Mouse (Mus musculus) midbrain, embryonic 13.5 days (tissue): Measurements from ENCODE around the gene Hist1h2ab. TPM values are rescaled to one million over a fixed set of nuclear protein-coding genes. Genes with fewer than 3 reads are reported as not detected.
"Not testable (repeated sequence)": the region's sequence is repeated elsewhere in the genome, so short reads cannot be mapped to it uniquely, and the experiment has no call there.

Experiments used
- ATAC-seq: fragments of 200-750 bp; cut with Nextera tagmentation; 2 replicates; pipeline ENCODE4 v1.8.0; 2017; ENCODE audit warnings: mild to moderate bottlenecking, moderate TSS enrichment, moderate library complexity
- H3K27ac ChIP-seq: fragments of 300-500 bp; sonication (generic); 2 replicates; pipeline ENCODE4 v1.5.1; 2015; ENCODE audit warnings: inconsistent platforms, mild to moderate bottlenecking, moderate library complexity
- H3K27me3 ChIP-seq: fragments of 300-500 bp; sonication (generic); 2 replicates; pipeline ENCODE4 v1.6.1; 2015; ENCODE audit warnings: mild to moderate bottlenecking, inconsistent platforms
- H3K36me3 ChIP-seq: fragments of 300-500 bp; sonication (generic); 2 replicates; pipeline ENCODE4 v1.6.1; 2015; ENCODE audit warnings: mild to moderate bottlenecking, inconsistent platforms
- H3K4me1 ChIP-seq: fragments of 300-500 bp; sonication (generic); replicated peaks from 2 replicates; pipeline ENCODE4 v1.6.1; 2015; ENCODE audit warnings: inconsistent platforms
- H3K4me2 ChIP-seq: fragments of 300-500 bp; sonication (generic); replicated peaks from 2 replicates; pipeline ENCODE4 v1.6.1; 2015; ENCODE audit warnings: moderate library complexity, mild to moderate bottlenecking, inconsistent platforms
- H3K4me3 ChIP-seq: fragments of 300-500 bp; sonication (generic); replicated peaks from 2 replicates; pipeline ENCODE4 v1.5.1; 2015; ENCODE audit warnings: mild to moderate bottlenecking, inconsistent platforms
- H3K9ac ChIP-seq: fragments of 300-500 bp; sonication (generic); replicated peaks from 2 replicates; pipeline ENCODE4 v1.6.1; 2015; ENCODE audit warnings: mild to moderate bottlenecking, inconsistent platforms
- H3K9me3 ChIP-seq: fragments of 300-500 bp; sonication (generic); 2 replicates; pipeline ENCODE4 v1.6.1; 2016; ENCODE audit warnings: mild to moderate bottlenecking, inconsistent platforms
- WGBS: fragments of 180-500 bp; shearing (Covaris S2); methylation state at CpG from one replicate; pipeline ENCODE4 v1.1.7; 2015; 5-methylcytosine and 5-hydroxymethylcytosine counted together
- polyA plus RNA-seq: library from polyadenylated mRNA; unstranded; fragments of >200 nt; fragmentation: Nextera tagmentation; extraction: Ambion mirVana; gene quantifications from 2 replicates; pipeline ENCODE4 v1.2.1, GENCODE M21; 2015

Hist1h2ab gene
- 28.4 and 31.0 TPM in 2 replicates for polyA plus RNA-seq

DNA sequence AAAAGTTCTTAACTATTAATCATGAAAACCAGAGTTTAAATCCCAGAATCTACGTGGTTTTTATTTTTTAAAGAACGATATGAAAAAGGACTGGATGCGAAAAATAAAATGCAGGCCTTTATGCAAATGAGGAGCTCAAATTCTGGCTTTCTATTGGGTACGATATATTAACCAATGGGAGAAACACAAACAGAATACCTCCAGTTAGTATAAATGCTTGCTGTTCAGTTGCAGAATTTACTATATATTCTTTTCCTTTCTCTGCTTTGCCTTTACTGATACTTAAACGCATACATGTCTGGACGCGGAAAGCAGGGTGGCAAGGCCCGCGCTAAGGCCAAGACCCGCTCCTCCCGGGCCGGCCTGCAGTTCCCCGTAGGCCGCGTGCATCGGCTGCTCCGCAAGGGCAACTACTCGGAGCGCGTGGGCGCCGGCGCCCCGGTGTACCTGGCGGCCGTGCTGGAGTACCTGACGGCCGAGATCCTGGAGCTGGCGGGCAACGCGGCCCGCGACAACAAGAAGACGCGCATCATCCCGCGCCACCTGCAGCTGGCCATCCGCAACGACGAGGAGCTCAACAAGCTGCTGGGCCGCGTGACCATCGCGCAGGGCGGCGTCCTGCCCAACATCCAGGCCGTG, at the start of gene Hist1h2ab:
Hist1h2ab (plus strand) TSS at position 288 of the 639 bp plus-strand sequence.
- Histone ChIP-seq H3K4me3 (peak within 1 kb of the TSS; percentile 43), H3K4me1 (peaks cover 25% of the 10 kb centered on the region), H3K27ac (peak within 1 kb of the TSS; percentile 93), H3K4me2 (peak within 1 kb of the TSS; percentile 68), H3K9ac (peak within 1 kb of the TSS; percentile 61)
- peak; percentile 57 for ATAC-seq
- H3K36me3 ChIP-seq, H3K27me3 ChIP-seq, H3K9me3 ChIP-seq: not testable (repeated sequence)
- 1% methylated on average over 28 of the region's 47 CpGs for WGBS

DNA sequence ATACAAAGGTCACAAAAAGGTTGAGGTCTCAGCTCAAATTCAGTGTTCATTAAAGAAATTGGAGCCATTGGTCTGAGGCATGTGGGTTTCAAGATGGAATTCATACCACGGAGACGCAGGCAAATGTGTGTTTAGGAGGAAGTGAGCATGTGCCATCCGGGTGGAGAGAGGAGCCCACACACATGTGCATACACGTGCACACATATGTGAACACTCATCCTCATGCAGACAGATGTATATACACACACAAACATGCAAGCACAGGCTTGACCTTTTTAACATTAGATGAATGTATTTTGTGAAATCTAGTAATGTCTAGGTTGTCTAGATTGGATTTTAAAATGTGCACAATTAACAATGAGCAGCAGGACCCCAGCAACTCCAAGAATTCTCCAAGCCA, 48.7 kb upstream of the Hist1h2ab start:
- no peak overlapping the region for H3K4me2 ChIP-seq
- H3K4me1 ChIP-seq, result peaks cover 11% of the 10 kb centered on the region
- no peak overlapping the region for H3K4me3 ChIP-seq
- no peaks in the 10 kb centered on the region for H3K9me3 ChIP-seq
- H3K27me3 ChIP-seq, result no peaks in the 10 kb centered on the region
- no peak overlapping the region for H3K9ac ChIP-seq
- no peaks in the 10 kb centered on the region for H3K36me3 ChIP-seq
- WGBS, result 83% methylated on average over 4 of the region's 4 CpGs
- no peak overlapping the region for H3K27ac ChIP-seq
- ATAC-seq, result no peak

DNA sequence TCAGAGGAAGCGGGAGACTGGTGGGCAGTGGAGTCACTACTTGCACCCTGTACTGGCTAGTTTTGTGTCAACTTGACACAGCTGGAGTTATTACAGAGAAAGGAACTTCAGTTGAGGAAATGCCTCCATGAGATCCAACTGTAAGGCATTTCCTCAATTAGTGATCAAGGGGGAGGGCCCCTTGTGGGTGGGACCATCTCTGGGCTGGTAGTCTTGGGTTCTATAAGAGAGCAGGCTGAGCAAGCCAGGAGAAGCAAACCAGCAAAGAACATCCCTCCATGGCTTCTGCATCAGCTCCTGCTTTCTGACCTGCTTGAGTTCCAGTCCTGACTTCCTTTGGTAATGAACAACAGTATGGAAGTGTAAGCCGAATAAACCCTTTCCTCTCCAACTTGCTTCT, 48.1 kb upstream of the Hist1h2ab start:
- H3K9ac ChIP-seq, H3K4me1 ChIP-seq, H3K4me2 ChIP-seq, H3K9me3 ChIP-seq, H3K36me3 ChIP-seq, H3K4me3 ChIP-seq, H3K27ac ChIP-seq, H3K27me3 ChIP-seq, ATAC-seq: not testable (repeated sequence)
- WGBS, result 87% methylated on average over 2 of the region's 2 CpGs

DNA sequence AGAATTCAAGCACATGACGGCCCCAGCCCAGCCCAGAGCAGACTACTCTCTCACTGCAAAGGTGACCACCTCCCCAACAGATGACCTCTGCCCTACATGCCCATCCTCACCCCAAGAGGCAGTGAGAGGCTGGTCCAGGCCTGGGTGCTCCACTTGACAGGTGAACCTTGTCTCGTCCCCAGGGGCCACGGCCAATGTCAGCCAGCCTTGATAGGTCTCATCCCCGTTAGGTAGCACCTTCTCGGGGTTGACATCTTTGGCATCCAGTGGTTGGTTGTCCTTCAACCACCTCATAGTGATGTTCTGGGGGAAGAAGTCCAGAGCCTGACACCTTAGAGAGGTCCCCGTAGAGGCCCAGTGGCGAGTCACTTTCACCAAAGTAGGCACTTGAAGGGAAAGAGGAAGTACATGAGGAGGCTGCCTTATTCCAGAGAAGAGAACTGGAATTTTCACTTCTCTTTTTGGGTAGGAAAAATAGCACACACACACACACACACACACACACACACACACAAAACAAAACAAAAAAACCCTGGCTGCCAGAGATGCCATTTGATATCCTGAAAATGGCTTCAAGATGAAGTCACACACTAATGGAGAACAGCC, 45.1 kb upstream of the Hist1h2ab start:
- no peak for ATAC-seq
- Histone ChIP-seq H3K9ac (no peak overlapping the region), H3K27ac (no peak overlapping the region), H3K4me3 (no peak overlapping the region), H3K36me3 (no peaks in the 10 kb centered on the region), H3K4me1 (peaks cover 11% of the 10 kb centered on the region), H3K9me3 (no peaks in the 10 kb centered on the region), H3K27me3 (no peaks in the 10 kb centered on the region), H3K4me2 (no peak overlapping the region)
- 88% methylated on average over 7 of the region's 7 CpGs for WGBS

DNA sequence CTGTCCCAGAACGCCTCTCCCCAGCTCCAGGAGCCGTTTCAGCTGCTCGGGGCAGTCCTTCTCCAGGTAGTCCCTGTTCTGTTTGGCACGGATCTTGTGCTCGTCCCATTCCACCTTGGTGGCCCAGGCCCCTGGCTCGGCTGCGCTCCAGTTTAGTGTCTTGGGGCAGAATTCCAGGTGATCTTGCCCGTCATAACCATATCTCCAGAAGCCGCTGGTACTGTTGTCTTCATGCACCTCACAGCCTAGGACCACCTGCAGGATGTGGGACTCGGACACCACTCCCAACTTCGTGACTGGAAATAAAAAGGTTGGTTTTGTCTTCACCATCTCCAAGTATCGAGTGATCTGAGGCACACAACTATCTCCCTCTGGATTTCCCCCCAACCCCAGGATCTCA, 44.2 kb upstream of the Hist1h2ab start:
- Histone ChIP-seq H3K4me2 (no peak overlapping the region), H3K4me1 (peaks cover 11% of the 10 kb centered on the region), H3K36me3 (no peaks in the 10 kb centered on the region), H3K9ac (no peak overlapping the region), H3K27me3 (no peaks in the 10 kb centered on the region), H3K27ac (no peak overlapping the region), H3K9me3 (no peaks in the 10 kb centered on the region), H3K4me3 (no peak overlapping the region)
- WGBS, result 91% methylated on average over 12 of the region's 12 CpGs
- no peak for ATAC-seq

DNA sequence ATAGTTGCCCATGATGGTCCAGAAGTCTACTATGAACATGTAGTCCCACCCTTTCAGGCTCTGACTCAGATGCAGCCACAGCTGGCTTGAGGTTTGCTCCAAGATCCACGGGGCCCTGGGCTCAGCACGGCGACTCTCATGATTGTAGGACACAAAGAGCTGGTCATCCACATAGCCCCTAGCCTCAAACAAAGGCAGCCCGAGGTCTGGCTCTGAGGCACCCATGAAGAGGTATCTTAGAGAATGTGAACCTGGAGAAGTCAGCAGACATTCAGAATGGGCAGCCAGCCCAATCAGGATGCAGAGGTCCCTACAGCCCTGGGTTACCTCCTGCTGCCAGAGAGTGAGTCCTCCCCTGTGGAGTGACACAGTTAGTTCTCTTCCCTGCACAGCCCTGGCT, 42.9 kb upstream of the Hist1h2ab start:
- ATAC-seq, result no peak
- H3K27me3 ChIP-seq, result peaks cover 3% of the 10 kb centered on the region; the same call in 1 of the 2 replicates
- H3K4me2 ChIP-seq, result no peak overlapping the region
- peaks cover 11% of the 10 kb centered on the region for H3K4me1 ChIP-seq
- no peak overlapping the region for H3K27ac ChIP-seq
- H3K4me3 ChIP-seq, result no peak overlapping the region
- no peaks in the 10 kb centered on the region for H3K9me3 ChIP-seq
- no peaks in the 10 kb centered on the region for H3K36me3 ChIP-seq
- 81% methylated on average over 4 of the region's 4 CpGs for WGBS
- no peak overlapping the region for H3K9ac ChIP-seq

DNA sequence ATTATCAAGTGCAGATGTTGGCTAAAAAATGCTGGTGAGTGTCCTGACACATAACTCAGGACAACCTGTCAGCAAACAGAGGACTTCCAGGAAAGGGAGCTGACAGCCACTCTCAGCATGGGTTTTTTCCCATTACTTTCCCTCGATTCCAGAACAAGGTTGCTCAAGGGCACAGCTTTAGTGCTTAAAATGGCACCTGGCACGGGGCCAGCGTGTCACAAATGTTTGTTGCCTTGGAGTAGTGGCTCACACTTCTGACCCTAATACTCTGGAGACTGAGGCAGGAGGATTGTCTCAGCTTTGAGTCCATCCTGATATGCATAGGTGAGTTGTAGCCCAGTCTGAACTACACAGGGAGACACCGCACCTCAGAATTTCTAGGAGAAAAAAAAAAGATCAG, 42.3 kb upstream of the Hist1h2ab start:
- H3K9ac ChIP-seq, result no peak overlapping the region
- WGBS, result 73% methylated on average over 4 of the region's 4 CpGs
- ATAC-seq, result no peak

DNA sequence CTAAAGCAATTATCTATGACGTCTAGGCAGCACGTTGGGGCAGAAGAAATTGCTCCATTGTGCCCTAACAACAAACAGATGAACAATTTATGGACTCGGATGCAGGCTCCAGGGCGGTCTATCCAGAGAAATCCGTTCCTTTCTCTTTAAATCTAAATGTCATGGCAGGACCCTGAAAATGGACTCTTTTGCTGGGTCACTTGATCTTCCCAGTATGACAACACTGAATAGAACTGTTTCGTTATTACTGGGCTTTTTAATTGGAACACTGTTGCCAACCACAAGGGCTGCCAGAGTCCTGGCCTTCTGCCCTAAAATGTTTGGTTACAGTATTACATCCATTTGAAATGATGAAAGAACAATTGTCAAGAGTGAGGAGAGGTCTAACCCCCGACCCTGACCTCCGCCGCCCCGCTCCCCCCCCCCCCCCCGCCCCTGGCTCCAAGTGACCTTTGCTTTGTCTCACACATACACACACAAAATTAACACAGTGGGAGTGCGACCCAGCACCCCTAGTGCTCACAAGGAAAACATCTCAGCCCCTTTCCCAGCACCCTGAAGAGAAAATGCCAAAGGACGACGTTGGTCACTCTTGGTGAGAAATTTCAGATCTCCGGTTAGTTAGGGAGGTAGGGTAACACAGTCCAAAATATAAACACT, 41.1 kb upstream of the Hist1h2ab start:
- peak overlapping the region; percentile 61 for H3K9ac ChIP-seq
- H3K36me3 ChIP-seq, result no peaks in the 10 kb centered on the region
- no peak overlapping the region for H3K27ac ChIP-seq
- peak; percentile 24; the same call in 1 of the 2 replicates for ATAC-seq
- peak overlapping the region; percentile 57 for H3K4me2 ChIP-seq
- H3K4me3 ChIP-seq, result peak overlapping the region; percentile 33
- peaks cover 11% of the 10 kb centered on the region for H3K4me1 ChIP-seq
- no peaks in the 10 kb centered on the region for H3K9me3 ChIP-seq
- H3K27me3 ChIP-seq, result peaks cover 3% of the 10 kb centered on the region; the same call in 1 of the 2 replicates
- WGBS, result 21% methylated on average over 15 of the region's 15 CpGs

More for the DNA sequence above, 42.3 kb upstream of the Hist1h2ab start:
- Histone ChIP-seq H3K4me2 (no peak overlapping the region), H3K27ac (no peak overlapping the region), H3K4me3 (no peak overlapping the region), H3K9me3 (no peaks in the 10 kb centered on the region), H3K36me3 (no peaks in the 10 kb centered on the region), H3K27me3 (peaks cover 3% of the 10 kb centered on the region; the same call in 1 of the 2 replicates), H3K4me1 (peaks cover 11% of the 10 kb centered on the region)

DNA sequence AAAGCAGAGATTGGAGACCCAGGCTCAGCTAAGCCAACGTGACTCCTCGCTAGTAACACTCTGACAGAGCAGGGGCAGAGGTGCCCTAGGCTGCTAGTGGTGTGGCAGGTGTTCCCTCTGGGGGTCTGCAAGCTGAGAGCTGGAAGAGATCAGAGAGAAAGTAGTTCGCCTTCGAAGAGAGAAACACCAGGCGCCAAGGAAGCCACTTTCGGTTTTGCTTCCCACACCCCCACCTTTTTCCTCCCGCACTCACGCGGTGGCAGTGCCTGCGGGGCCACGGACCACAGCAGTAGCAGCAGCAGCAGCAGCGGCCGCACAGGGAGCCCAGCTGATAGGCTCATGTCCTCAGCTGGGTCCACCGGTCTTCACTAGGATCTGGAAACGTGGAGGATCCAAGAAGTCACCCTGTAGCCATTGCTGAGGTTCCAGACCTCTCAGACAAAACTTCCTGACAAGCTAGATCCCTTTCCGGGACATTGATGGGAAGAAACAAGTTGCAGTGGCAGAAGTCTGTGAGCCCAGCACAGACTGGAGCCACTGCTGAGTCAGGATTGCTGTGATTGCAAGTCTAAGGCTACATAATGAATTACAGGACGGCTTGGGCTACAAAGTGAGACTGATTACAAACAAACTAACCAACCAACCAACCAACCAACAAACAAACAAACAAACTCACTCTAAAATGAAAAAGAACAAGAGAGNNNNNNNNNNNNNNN, 40.4 kb upstream of the Hist1h2ab start, which contains the start of gene Hfe:
Hfe (minus strand) TSS at position 481 of the 716 bp plus-strand sequence.
- Histone ChIP-seq H3K36me3 (no peaks in the 10 kb centered on the region), H3K9me3 (no peaks in the 10 kb centered on the region), H3K27ac (no peak within 1 kb of the TSS), H3K4me1 (peaks cover 11% of the 10 kb centered on the region), H3K4me2 (peak within 1 kb of the TSS; percentile 57), H3K9ac (peak within 1 kb of the TSS; percentile 61), H3K4me3 (peak within 1 kb of the TSS; percentile 33), H3K27me3 (peaks cover 3% of the 10 kb centered on the region; the same call in 1 of the 2 replicates)
- peak; percentile 70 for ATAC-seq
- WGBS, result 6% methylated on average over 17 of the region's 17 CpGs

DNA sequence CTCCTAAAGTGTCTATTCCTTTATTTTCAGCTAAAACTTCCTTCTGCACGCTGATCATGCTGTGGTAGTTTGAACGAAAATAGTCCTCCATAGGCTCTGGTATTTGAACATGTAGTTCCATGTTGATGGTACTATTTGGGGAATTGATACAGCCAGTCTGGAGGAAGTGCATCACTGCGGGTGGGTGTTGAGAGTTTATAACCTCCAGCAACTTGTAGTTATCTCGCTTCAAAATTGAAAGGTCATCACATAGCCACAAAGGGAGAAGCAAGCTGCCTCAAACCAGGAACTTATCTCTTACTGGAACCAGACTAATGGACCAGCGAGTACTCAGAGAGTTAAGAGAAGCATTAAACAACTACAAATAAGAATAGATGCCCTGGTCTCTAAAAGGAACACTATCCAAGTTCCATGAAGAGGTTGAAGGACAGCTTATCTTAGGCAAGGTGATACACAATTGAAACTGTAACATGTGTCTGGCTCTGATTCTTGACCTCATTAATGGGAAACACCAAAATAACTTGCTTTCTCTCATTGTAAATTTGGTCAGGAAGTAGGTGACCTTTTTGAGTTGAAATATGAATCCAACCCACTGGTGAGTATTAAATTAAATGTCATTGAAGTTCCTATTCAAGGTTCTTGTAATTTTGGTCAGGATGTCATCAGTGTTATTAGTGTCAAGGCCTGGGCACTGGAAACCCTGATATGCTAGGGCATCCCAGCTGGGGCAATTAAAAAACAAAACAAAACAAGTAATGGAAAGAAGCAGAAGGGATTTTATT, 34.5 kb upstream of the Hist1h2ab start:
- no peak overlapping the region for H3K27ac ChIP-seq
- H3K27me3 ChIP-seq, result peaks cover 3% of the 10 kb centered on the region; the same call in 1 of the 2 replicates
- H3K9me3 ChIP-seq, result no peaks in the 10 kb centered on the region
- no peaks in the 10 kb centered on the region for H3K4me1 ChIP-seq
- ATAC-seq, result no peak
- H3K4me3 ChIP-seq, result no peak overlapping the region
- 88% methylated on average over 5 of the region's 5 CpGs for WGBS
- H3K36me3 ChIP-seq, result no peaks in the 10 kb centered on the region
- H3K4me2 ChIP-seq, result no peak overlapping the region
- no peak overlapping the region for H3K9ac ChIP-seq

DNA sequence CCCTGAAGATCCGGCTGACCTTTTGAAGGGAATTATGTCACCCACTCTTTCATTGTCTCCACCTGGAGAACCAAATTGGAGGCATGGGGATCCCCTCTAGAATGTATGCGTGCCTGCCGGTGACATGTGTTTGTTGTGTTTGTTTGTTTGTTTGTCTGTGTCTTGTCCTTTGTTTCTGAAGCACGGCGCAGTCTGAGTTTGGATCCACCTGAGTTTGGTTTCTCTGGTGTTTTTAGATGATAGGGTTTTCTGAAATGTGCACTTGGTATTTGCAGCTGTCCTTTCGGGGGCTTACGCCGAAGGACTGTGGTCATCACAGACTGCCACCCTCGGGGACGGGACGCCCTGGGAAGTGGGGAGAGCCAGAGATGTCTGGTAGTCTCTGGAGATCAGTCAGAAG, 33.8 kb upstream of the Hist1h2ab start:
- Histone ChIP-seq H3K36me3 (no peaks in the 10 kb centered on the region), H3K9ac (no peak overlapping the region)
- WGBS, result 62% methylated on average over 11 of the region's 11 CpGs

More for the DNA sequence above, 33.8 kb upstream of the Hist1h2ab start:
- no peaks in the 10 kb centered on the region for H3K9me3 ChIP-seq
- H3K4me3 ChIP-seq, result no peak overlapping the region
- H3K4me2 ChIP-seq, result no peak overlapping the region
- H3K4me1 ChIP-seq, result no peaks in the 10 kb centered on the region
- no peak overlapping the region for H3K27ac ChIP-seq
- ATAC-seq, result no peak
- no peaks in the 10 kb centered on the region for H3K27me3 ChIP-seq
